Mouse (Mus musculus): ENCODE results near the gene Emc3. TPM values are rescaled to one million over a fixed set of nuclear protein-coding genes. Genes with fewer than 3 reads are reported as not detected.

The Emc3 gene
- total and polyA plus RNA-seq, 2 experiments from 2014 or later = 91.8 to 118 TPM

DNA sequence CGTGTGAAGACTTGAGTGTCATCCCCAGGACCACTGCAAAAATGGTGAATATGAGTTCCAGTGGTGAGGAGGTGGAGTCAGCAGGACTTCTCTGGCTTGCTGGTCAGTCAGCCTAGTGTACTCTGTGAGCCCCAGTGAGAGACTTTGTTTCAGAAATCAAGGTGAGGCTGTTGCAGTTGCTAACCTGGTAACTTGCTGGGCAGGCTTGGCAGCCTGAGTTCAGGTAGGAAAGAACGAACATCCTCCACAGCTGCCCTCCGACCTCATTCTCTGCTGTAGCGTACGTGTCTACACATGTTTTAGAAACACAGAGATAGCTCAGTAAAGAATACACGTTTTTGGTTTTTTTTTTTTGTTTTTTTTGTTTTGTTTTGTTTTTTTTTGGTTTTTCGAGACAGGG, 3.4 kb upstream of the Emc3 start:
- Histone ChIP-seq H3K9me3 (ENCODE audit: low read length) (no peaks in the 10 kb centered on the region), H3K9ac (no peak overlapping the region), H3K36me3 (ENCODE audit: insufficient read depth) (no peaks in the 10 kb centered on the region), H3K27ac (ENCODE audit: low read depth, low read length) (no peak overlapping the region), H3K27me3 (ENCODE audit: insufficient read depth, low read length) (no peaks in the 10 kb centered on the region), H3K4me3 (ENCODE audit: low read depth, low read length) (no peak overlapping the region), H3K4me2 (ENCODE audit: low read depth) (no peak overlapping the region), H3K4me1 (ENCODE audit: insufficient read depth) (peaks cover 1% of the 10 kb centered on the region)
- no peak for TF ChIP-seq CTCF (IDR thresholded peaks at IDR 0.05; ENCODE audit: low read depth)
- 84% methylated on average over 7 of the region's 7 CpGs for WGBS
- no peak for DNase-seq
- ATAC-seq = no peak

DNA sequence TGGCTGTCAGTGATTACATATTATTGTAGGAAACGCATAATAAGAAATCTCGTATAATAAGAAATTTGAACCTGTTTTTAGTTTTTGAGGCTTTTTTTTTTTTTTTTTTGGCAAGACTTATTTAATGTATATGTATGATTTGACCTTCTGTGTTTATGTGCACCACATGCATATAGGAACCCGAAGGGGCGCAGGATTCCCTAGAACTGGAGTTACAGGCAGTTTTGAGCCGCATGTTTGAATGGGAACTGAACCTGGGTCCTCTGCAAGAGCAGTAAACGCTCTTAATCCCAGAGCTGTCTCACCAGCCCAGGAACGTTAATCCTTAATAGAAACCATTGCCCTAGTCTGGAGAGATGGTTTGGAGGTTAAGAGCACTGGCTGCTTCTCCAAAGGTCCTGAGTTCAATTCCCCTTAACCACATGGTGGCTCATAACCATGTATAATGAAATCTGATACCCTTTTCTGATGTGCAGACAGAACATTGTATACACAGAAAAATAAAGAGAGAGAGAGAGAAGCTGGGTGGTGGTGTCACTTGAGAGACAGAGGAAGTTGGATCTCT, 470 bp upstream of the Emc3 start:
- ATAC-seq = no peak

GRCm38 (mm10) chr6:113523420-113523819, 8.0 kb downstream of the Emc3 start:
- ATAC-seq (no peak), DNase-seq (no peak)
- Histone ChIP-seq H3K4me2 (ENCODE audit: low read depth) (no peak overlapping the region), H3K27me3 (ENCODE audit: insufficient read depth, low read length) (no peaks in the 10 kb centered on the region), H3K27ac (ENCODE audit: low read depth, low read length) (no peak overlapping the region), H3K9me3 (ENCODE audit: low read length) (no peaks in the 10 kb centered on the region), H3K4me3 (ENCODE audit: low read depth, low read length) (no peak overlapping the region), H3K9ac (no peak overlapping the region), H3K4me1 (ENCODE audit: insufficient read depth) (no peaks in the 10 kb centered on the region), H3K36me3 (ENCODE audit: insufficient read depth) (peaks cover 44% of the 10 kb centered on the region)
- no peak for TF ChIP-seq CTCF (IDR thresholded peaks at IDR 0.05; ENCODE audit: low read depth)
- WGBS = 85% methylated on average over 8 of the region's 8 CpGs

More for the DNA sequence above, 470 bp upstream of the Emc3 start:
- WGBS = 7% methylated on average over 7 of the region's 7 CpGs
- Histone ChIP-seq H3K27ac (ENCODE audit: low read depth, low read length) (no peak overlapping the region), H3K4me2 (ENCODE audit: low read depth) (peak overlapping the region; percentile 63), H3K36me3 (ENCODE audit: insufficient read depth) (no peaks in the 10 kb centered on the region), H3K9ac (no peak overlapping the region), H3K4me3 (ENCODE audit: low read depth, low read length) (peak overlapping the region; percentile 96), H3K9me3 (ENCODE audit: low read length) (no peaks in the 10 kb centered on the region), H3K4me1 (ENCODE audit: insufficient read depth) (peaks cover 7% of the 10 kb centered on the region), H3K27me3 (ENCODE audit: insufficient read depth, low read length) (no peaks in the 10 kb centered on the region)
- DNase-seq = no peak
- no peak for TF ChIP-seq CTCF (IDR thresholded peaks at IDR 0.05; ENCODE audit: low read depth)

GRCm38 (mm10) chr6:113522310-113522709, 9.1 kb downstream of the Emc3 start:
- TF ChIP-seq CTCF (IDR thresholded peaks at IDR 0.05; ENCODE audit: low read depth) = no peak
- H3K27ac ChIP-seq (ENCODE audit: low read depth, low read length) = no peak overlapping the region
- H3K9me3 ChIP-seq (ENCODE audit: low read length) = no peaks in the 10 kb centered on the region
- no peaks in the 10 kb centered on the region for H3K4me1 ChIP-seq (ENCODE audit: insufficient read depth)
- H3K4me3 ChIP-seq (ENCODE audit: low read depth, low read length) = no peak overlapping the region
- ATAC-seq (no peak), DNase-seq (no peak)
- H3K9ac ChIP-seq = no peak overlapping the region
- peaks cover 55% of the 10 kb centered on the region for H3K36me3 ChIP-seq (ENCODE audit: insufficient read depth)
- H3K4me2 ChIP-seq (ENCODE audit: low read depth) = no peak overlapping the region
- H3K27me3 ChIP-seq (ENCODE audit: insufficient read depth, low read length) = no peaks in the 10 kb centered on the region
- 68% methylated on average over 1 of the region's 1 CpGs for WGBS

DNA sequence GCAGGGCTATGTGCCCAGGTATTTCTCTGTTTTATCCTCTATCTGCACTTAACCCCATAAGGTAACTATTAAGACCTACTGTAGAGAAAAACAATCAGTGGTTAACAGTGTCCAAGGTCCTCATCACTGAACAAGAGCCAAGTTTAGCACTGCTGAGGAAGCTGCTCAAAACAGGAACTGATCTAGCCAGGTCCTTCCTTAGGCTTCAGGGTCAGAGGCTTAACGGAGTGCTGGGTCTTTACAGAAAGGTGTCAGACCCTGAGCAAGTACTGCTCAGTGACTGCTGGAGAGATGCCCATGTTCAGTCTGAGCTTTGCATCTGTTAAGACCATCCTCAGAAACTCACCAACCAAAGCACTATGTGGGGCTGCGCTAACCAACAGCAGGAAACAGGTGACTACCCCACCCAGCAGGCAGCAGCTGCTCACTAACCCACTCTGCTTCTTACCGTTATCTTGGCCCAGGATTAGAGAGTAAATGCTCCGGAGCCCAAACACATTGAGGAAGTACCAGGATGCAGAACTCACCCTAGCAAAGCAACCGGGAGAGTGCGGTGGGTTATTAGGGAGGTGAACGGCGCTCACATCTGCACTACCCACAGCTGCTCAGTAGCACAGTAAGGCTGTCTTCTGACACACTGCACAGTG, 13.9 kb downstream of the Emc3 start:
- WGBS = 96% methylated on average over 8 of the region's 8 CpGs
- H3K9ac ChIP-seq = no peak overlapping the region

GRCm38 (mm10) chr6:113514600-113514999, 16.9 kb downstream of the Emc3 start:
- ATAC-seq (no peak), DNase-seq (no peak)
- no peaks in the 10 kb centered on the region for H3K27me3 ChIP-seq (ENCODE audit: insufficient read depth, low read length)
- no peak for TF ChIP-seq CTCF (IDR thresholded peaks at IDR 0.05; ENCODE audit: low read depth)
- H3K9me3 ChIP-seq (ENCODE audit: low read length) = no peaks in the 10 kb centered on the region
- H3K4me3 ChIP-seq (ENCODE audit: low read depth, low read length) = no peak overlapping the region
- whole genome bisulfite sequencing = 98% methylated on average over 3 of the region's 3 CpGs
- no peak overlapping the region for H3K9ac ChIP-seq
- H3K4me1 ChIP-seq (ENCODE audit: insufficient read depth) = no peaks in the 10 kb centered on the region
- no peak overlapping the region for H3K27ac ChIP-seq (ENCODE audit: low read depth, low read length)
- H3K4me2 ChIP-seq (ENCODE audit: low read depth) = no peak overlapping the region
- peaks cover 66% of the 10 kb centered on the region for H3K36me3 ChIP-seq (ENCODE audit: insufficient read depth)

More for the DNA sequence above, 13.9 kb downstream of the Emc3 start:
- no peak overlapping the region for H3K27ac ChIP-seq (ENCODE audit: low read depth, low read length)
- no peaks in the 10 kb centered on the region for H3K4me1 ChIP-seq (ENCODE audit: insufficient read depth)
- H3K36me3 ChIP-seq (ENCODE audit: insufficient read depth) = peaks cover 96% of the 10 kb centered on the region
- no peak for TF ChIP-seq CTCF (IDR thresholded peaks at IDR 0.05; ENCODE audit: low read depth)
- no peak for ATAC-seq
- H3K9me3 ChIP-seq (ENCODE audit: low read length) = no peaks in the 10 kb centered on the region
- DNase-seq = no peak
- no peak overlapping the region for H3K4me3 ChIP-seq (ENCODE audit: low read depth, low read length)
- H3K27me3 ChIP-seq (ENCODE audit: insufficient read depth, low read length) = no peaks in the 10 kb centered on the region
- no peak overlapping the region for H3K4me2 ChIP-seq (ENCODE audit: low read depth)

DNA sequence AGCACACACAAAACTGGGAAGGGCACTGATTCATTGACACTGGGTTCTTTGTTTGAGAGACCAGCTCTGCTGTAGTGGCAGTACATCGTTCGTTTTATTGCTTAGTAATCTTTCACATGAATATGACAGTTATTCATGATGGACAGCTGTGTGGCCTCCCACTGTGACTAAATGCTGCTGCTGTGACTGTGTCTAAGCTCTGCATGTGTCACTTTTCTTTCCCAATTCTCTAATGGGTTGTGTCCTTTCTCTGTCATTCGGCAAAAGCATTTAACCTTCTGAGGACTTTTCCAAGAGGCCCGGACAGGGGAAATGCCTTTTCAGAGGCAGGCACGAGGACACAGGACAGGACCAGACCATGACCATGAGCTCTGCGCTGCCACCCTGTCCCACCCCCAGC, 17.5 kb downstream of the Emc3 start:
- DNase-seq (no peak), ATAC-seq (no peak)
- Histone ChIP-seq H3K4me3 (ENCODE audit: low read depth, low read length) (no peak overlapping the region), H3K27ac (ENCODE audit: low read depth, low read length) (no peak overlapping the region), H3K27me3 (ENCODE audit: insufficient read depth, low read length) (no peaks in the 10 kb centered on the region), H3K4me2 (ENCODE audit: low read depth) (no peak overlapping the region), H3K9me3 (ENCODE audit: low read length) (no peaks in the 10 kb centered on the region), H3K9ac (no peak overlapping the region), H3K4me1 (ENCODE audit: insufficient read depth) (no peaks in the 10 kb centered on the region), H3K36me3 (ENCODE audit: insufficient read depth) (peaks cover 60% of the 10 kb centered on the region)
- TF ChIP-seq CTCF (IDR thresholded peaks at IDR 0.05; ENCODE audit: low read depth) = no peak
- 96% methylated on average over 6 of the region's 6 CpGs for WGBS
